Mouse (Mus musculus) frontal cortex, postnatal 10 days (tissue): Measurements from ENCODE around the gene Itih5.

ENCODE experiments used
- DNase-seq, 2 experiments: peaks; one replicate each; pipeline ENCODE4 v3.0.0; 2022; ENCODE audit warnings: low spot score in 2 of 2, mixed read lengths in 1 of 2

Gene Itih5

DNA sequence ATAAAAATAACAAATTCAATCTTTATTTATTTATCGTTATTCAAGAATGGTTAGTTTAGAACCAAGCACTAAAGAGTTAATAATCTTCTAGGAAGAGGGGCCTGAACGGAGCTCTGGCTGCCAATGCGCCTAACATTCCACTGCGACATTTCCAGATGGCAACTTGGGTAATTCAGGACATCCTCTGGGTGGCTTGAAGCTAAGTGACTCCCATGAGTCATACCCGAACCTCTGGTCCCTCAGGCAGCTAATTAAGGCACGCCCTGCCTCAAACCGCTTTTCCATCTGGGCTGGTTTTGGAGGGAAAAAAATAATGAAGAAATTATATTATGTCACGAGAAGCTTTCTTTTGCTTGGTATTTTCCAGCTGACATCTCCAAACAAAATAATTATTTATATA, 14.6 kb downstream of the Itih5 start:
- DNase-seq = no peak

DNA sequence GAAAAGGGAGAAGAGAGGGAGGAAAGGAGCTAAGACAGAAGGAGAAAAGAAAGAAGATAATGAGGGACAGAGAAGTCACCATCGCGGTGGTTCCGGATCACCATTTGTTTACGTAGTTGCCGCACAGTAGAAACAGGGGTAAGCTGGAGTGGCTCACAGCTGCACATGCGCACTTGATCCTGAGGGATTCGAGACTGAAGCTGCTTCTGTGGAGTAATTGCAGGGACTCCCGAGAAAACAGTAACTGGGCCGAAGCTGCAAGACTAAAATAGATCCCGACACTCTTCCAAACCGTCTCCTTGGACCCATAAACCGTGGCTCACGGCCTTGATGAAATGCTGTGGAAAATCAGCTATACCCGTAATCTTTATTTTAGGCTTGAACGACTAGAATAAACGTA, 16.6 kb downstream of the Itih5 start:
- DNase-seq = no peak

DNA sequence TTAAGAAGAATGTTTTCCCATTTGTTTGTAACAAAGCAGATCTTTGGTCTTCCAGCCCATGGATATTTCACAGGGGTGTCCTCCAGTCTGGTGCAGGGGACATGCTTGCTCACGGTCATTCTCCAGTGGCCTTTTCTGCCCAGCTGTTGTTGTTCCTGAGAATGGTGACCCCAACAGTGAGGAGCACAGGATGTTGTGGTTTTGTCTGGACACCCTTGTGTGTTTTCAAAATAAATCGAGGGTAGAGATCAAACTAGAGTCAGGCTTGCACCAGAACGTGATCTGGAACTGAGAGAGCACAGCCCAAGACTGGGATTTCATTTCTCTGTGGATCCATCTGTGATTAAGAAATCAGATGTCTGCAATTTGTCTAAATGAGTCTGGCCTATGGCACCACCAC, 40.2 kb downstream of the Itih5 start:
- DNase-seq = no peak

DNA sequence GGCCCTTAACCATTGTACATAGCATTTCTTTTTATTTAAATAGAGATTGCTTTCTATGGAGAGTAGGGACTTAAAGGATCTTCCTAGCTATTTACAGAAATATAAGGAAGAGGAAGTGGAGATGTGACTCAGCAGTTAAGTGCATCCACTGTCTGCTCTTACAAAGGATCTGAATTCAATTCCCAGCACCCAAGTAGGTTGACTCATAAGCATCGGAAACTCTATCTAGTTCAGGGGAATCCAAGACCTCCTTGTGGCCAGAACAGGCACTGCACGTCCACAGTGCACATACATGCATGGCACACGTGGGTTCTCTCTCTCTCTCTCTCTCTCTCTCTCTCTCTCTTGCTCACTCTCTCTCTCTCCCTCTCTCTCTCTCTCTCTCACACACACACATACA, 41.8 kb downstream of the Itih5 start:
- DNase-seq = no peak

DNA sequence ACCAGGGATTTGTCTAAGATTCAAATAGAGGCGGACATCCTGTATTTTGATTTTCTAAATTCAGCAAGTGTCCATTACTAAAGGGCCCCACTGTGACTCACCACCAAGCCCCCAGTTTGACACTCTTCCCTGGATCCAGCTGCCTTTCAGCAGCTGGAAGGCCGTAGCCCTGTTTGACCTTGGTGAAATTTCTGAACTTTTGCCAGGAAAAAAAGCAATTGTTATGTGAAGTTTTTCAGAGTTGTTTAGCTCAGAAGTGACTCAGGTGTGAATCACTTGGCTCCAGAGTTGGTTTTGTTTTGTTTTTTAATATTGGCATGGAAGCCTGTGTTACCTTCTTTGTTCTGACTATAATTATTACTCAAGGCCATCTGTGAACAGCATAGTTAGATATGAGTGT, 46.0 kb downstream of the Itih5 start:
- no peak for DNase-seq

DNA sequence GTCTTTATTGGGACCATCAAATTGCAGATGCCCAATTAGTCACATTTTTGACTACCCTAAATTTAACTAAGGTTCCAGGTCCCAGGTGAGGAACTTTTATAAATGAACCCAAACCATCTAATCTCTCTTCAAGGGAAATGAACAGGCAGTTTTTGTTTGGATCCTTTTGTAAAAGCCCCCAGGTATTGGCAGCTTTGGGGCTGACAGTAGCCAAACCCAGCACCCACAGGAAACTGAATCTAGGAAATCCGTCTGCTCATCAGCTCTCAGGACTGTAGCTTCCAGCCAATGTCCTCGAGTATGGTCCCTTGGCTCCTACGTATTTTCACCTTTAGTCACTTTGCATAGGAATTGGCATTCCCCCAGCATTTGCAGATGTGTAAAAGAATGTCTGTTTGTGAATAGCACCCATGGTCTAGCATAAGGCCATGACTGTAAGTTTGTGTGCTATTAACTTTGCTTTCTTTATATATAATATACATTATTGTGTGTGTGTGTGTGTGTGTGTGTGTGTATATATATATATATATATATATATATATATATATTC, 47.4 kb downstream of the Itih5 start:
- DNase-seq = no peak

DNA sequence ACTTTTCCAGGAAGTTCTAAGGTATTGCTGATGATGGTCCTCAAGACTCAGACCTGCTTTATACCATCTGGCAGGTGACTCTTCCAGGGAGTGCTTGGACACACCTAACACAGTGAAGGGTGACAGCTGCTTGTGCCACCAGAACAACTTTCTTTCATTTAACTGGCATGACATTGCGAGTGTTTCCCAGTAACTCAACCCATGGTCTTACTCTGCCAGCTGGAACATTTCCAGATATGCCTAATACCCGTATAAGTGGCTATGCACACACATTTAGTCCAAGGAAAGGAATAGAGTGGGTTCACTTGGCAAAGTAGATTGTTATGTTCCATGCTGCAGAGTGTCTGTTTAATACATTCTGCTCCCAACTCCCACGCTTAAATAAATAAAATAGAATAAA, 50.9 kb downstream of the Itih5 start:
- DNase-seq = no peak

DNA sequence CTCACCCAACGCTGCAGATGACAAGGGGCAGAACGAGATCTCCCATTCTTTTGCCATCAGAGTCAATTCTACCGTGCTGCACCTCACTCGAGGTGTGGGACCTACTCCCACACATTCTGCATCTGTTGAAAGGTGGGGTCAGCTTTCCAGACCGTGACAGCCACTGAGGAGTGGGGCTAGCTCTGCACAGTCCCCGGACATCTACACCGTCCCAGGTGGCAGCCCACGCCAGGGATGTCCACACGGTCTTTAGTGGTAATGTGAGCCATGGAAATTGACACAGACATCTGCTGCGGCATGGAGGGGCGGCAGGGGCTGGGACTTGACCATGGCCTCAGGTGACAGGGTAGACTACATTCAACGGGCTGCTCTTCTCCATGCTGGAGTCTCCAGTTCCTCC, 60.1 kb downstream of the Itih5 start:
- DNase-seq = no peak

DNA sequence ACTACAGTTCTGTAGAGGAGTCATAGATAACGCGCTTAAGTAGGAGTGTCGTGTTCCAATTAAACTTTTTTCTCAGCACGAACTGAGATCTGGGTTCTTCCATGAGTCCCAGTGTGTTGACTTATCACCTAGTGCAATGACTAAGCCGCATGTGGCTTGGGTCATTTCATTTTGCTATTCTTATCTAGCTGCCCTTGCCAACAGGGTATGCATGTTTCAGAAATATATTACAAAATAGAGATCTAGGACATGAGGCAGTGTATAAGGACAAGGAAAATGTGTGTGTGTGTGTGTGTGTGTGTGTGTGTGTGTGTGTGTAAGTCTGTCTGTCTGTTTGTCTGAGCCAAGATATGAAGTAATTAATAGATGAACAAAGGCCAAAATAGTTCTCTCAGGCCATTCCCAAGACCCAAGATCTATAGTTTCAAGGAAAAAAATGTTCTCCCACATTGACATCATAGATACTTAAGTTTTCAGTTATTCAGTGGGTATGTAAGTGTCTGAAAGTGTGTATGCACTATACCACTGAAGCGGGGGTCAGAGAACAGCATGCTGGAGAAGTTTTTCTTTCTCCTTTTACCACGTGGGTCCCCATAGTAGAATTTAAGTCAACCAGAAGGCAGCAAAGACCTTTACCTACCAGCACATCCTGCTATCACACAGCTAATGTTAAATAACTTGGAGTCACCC, 62.6 kb downstream of the Itih5 start:
- DNase-seq = no peak

DNA sequence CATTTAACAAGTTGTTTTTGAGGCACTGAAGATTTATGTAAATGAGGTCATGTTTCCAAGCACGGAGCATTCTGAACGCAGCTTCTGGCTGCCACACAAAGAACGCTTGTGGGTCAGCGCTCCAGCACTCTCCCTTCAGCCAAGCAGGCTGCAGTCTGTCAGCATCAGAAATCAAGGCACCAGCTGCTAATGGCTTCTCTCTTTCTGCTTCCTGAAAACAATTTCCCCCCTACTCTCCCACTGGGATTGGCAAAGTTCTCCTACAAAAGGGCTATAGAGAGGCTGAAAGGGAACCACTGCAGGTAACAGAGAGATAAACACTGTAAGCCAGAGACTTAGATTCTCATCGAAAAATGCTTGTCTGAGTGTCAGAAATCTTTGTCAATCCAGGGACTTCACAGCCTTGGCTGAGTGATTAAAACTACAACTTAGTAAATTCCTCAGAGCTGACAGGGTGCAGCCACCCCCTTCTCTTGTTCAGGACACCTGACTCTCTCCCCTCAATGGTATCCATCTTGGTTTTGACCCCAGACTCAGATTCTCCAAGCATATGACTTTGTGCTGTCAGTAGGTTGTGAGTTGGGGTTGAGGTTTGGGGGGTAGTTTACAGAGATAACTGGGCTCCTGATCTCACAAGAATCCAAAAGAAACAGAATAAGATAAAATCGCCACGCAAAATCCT, 63.3 kb downstream of the Itih5 start:
- peak; percentile 10 to 14 for DNase-seq

DNA sequence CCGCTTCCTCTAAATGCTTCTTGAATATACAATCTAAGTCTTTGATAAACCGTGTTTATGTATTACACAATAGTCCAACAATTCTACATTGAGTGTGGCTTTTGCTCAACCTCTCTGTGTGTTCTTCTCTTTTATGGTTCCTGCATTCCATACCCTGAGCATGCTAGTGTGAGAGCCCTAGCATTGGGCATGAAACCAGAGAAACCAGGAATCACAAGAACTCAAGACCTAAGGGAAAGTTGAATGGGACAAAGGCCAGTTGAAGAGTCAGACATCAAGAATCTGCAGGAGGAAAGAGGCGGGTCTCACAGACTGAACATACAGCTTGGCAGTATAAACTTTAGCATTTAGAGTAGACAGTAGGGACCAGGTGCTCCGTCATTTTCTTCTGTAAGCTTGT, 68.5 kb downstream of the Itih5 start:
- no peak for DNase-seq

DNA sequence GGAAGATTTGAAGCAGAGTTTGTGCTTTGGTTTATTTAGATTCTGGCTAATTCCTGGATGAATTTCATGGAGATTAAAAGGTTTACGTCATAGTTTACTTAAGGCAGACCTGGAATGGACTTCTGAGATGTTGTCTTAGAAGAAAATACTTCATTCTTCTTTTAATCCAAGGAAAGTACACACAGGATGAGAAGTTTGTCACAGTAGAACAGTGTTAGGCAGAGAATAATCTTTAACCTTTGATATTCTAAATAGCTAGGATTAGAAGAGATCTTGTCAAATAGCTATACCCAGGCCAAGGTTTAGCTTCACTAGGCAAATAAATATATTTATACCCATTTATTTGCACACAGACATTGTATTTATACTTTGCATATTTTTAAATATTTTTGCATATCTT, 73.5 kb downstream of the Itih5 start:
- no peak for DNase-seq

DNA sequence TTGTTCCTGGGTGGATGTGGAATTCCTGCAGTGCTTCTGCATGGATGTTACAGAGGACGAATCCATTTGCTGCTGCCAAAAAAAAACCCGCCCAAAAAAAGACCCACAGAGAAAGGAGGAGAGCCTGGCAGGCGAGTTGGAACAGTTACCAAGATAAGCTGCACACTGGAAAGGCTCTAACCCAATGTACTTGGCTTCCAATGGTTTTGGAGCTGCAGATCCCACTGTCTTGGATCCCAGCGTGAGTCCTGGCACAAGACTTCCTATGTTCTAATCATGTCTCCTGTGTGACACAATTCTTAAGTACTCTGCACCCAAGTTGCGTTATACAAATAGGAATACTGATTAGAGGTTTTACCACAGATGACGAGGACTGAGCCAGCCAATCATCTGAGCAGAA, 78.6 kb downstream of the Itih5 start:
- no peak for DNase-seq

DNA sequence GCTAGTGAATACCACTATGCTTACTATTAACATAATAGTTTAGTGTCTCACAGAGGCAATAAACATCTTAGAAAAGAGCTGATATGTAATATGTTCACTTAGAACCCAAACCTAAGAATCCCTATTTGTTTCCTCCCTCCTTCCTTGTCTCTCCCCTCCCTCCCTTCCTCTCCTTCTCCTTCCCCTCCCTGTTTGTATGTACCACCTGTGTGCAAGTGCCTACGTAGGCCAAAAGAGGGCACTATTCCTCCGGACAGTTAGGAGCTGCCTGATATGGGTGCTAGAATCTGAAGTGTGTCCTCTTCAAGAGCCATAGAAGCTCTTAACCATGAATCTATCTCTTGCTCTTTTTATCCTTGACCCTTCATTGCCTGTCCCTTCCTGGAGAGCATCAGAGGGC, 83.2 kb downstream of the Itih5 start:
- no peak for DNase-seq

DNA sequence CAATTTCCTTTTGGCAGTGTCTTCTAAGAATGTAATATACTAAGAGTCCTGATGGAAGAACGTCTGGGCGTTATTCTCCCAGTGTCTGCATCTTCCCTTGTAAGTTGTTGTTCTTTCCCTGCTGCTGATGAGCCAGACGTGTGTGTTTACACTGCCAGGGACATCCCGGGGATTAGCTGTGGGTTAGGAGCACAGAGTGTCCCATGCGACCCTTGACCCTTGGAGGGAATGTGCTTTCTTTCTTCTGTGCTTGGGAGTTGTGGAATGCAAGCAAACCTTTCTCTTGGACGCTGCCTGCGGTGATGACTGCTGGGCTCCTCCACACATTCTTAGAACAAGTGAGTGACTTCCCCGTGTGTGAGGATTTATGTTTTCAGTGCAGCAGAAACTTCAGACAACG, 89.6 kb downstream of the Itih5 start:
- DNase-seq = no peak

DNA sequence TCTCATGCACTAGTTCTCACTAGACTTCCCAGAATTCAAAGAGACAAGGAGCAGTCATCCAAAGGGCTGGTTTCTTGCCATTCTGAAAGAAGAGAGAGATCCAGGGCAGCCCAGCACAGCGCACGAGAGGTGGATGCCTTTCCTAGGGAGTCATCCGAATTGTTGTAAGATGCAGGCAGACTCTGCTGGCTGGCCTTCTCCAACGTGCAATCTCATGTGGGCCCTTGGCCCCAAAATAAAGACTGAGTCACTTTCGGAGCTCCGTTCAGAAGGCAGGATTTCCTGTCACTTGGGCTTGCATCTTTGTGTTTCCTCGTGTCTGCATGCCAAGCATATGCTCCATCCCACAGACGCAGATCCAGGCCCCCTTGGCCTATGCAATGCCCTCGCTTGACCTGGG, 97.1 kb downstream of the Itih5 start:
- DNase-seq = no peak

DNA sequence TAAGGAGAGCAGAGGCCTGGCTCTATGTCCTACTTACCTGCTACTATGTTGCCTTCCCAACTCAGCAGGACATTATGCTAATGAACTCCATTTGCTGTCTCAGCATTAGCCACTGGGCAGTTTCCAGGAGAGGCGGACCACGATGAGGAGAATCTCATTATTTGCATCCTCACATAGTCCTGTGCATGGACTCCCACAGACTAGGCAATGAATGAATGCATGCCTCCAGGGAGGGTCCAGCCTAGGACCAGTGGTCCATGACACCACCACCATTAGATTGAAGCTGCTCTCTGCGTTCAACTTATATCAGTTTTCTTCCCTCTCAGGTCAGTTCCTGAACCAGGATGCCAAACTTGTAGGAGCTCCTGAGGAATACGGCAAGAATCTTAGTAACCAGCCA, 97.6 kb downstream of the Itih5 start:
- no peak for DNase-seq

DNA sequence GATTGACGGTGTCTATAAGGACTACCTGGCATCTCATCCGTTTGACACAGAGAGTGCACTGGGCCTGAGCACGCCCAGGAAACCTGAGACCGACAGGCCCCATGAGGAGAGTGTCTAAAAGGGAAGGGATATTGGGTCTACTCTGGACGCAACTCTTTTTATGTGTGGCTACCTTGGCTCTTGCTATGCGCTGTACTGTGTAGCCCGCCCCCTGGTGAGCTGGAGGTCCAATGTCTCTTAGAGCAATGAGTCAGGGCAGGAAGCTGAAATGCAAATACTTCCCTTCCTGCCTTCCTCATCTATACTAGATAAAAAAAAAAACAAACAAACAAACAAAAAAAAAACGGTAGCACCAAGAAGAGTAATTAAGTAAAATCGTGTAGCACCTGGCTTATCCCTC, 98.1 kb downstream of the Itih5 start:
- no peak for DNase-seq

DNA sequence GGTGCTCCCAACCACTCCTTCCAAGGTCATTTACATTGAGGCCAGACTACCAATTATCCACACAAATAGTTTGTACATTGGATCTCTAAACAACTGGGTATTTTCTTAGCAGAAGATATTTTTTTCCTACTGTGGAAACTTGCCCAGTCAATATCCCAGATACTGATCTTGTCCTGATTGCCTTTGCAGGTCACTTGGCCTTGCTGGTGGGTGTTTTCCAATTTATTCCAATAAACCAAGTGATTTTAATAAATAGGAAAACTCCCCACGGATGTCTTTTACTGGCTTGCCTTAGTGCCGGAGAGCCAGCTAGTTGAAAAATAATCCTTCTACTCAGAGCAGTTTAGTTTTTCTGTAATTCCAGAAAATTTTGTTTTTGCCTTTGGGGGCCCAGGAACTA, 98.6 kb downstream of the Itih5 start:
- DNase-seq = no peak

DNA sequence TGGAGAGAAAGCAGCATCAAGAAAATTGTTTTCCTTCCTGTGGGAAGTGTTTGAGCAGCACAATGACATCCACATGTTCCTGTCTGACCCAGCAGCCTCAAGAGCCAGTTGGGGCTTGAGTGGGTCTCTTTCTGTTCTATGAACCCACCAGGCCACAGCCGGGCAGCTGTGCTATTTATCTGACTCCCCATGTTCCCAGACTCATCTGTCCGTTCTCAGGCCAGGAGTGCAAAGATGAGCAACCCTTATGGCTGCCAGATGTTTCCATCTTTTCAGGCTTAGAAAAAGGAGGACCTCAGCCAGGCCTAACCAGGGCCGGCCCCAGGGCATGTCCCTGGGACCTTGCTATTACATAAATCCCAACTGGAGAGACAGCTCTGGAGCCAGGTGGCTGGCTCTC, 100.0 kb downstream of the Itih5 start:
- no peak for DNase-seq

DNA sequence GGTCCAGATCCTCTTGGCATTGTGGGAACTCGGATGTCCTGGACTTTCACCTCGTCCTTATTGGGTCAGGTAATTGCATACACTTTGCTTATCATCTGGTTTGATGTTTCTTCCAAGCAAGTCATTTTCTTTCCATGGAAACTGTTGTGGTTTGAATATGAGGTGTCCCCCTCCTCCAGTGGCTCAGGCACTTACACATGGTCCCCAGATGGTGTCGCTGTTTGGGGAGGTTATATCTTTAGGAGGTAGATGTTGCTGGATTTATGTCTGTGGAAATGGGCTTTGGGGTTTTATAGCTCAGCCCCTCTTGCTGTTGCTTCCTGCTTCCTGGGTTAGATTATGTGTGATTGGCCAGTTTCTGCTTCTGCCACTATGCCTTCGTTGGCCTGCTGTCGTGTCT, 103.6 kb downstream of the Itih5 start:
- DNase-seq = no peak

DNA sequence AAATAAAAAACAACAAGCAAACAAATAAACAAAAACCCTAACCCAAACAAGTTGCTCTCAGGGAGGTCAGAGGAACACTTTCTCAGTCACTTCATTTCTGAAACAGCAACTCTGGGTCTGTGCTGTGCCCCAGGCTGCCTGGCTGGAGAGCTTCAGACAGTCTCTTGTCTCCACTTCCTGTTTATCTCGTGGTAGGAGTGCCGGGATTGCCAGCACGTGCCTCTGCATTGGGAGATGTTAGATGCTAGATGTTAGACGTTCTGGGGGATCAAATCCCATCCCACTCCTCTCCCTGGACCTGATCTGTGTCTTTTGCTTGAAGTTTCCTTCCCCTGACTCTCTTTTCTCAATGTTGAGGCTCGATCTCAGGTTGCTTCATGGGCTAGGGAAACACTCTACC, 104.9 kb downstream of the Itih5 start:
- no peak for DNase-seq

DNA sequence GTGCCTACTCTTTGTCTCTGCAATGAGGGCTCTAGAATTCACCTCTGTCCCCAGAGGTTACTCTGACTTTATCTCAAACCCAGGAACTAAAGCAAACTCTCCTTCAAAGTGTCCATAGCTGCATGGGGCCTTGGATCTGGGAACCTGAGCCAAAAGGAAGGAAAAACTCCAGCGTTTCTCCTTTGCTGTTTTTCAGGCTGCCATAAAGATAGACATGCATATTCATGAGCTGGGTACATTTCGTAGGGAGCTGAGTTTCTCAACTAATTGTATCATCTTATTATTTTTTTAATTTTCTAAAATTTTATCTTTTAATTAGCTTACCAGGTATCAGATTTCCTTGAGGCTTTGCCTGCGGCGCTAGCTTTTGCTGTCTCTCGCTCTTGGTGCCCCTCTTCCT, 106.7 kb downstream of the Itih5 start:
- no peak for DNase-seq

DNA sequence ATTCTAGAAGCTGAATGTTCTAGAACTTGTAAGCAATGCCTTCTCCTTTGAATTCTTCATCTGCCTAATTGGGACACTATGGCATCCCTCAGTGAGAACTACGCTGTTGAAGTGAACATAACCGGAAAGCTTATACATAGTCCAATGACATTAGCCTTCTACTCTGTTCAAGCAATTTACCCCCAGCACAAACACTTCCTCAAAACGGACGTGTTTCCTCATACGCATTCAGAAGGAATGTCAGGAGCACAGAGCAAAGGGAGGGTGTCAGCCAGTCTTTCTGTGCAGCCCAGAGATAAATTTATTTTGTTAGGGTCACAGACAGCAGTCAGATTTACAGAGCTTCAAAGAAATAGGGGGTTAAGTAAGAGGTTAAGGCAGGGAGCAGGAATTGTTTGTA, 108.0 kb downstream of the Itih5 start:
- no peak for DNase-seq
